Mouse (Mus musculus): ENCODE results near the gene Adh1. TPM values are rescaled to one million over a fixed set of nuclear protein-coding genes. Genes with fewer than 3 reads are reported as not detected.

Gene Adh1
- total RNA-seq, 2 experiments from 2014 or later: 31.3 to 42.9 TPM

Other genes with a start within 250 kb of the Adh1 start
- gene 1110002E22Rik, start 195.9 kb upstream of the Adh1 start, total RNA-seq (2021): 10 to 100 TPM; 37.3 to 51.9 TPM
- gene Gm5105, start 193.6 kb upstream of the Adh1 start, total RNA-seq (2021): 1 to 10 TPM; 1.1 to 1.2 TPM
- gene Trmt10a, start 117.5 kb upstream of the Adh1 start, total RNA-seq (2021): 1 to 10 TPM; 1.9 to 2.0 TPM
- 1 to 10 TPM; 7.3 to 7.8 TPM for gene Mttp, start 116.0 kb upstream of the Adh1 start, total RNA-seq (2021)
- not detected for gene 4930579F01Rik, start 67.2 kb upstream of the Adh1 start, total RNA-seq (2021)
- gene Adh7, start 43.2 kb upstream of the Adh1 start, total RNA-seq (2021): under 1 TPM; 0.45 to 0.93 TPM
- gene Adh6a, start 52.3 kb downstream of the Adh1 start, total RNA-seq (2021): not detected
- gene Adh6b, start 80.8 kb downstream of the Adh1 start, total RNA-seq (2021): 1 to 10 TPM; 1.2 to 2.2 TPM
- gene Adh4, start 154.5 kb downstream of the Adh1 start, total RNA-seq (2021): not detected
- 10 to 100 TPM; 82.4 to 89.7 TPM for gene Adh5, start 182.1 kb downstream of the Adh1 start, total RNA-seq (2021)
- gene Metap1, start 228.5 kb downstream of the Adh1 start, total RNA-seq (2021): 10 to 100 TPM; 37.1 to 37.9 TPM